Mouse (Mus musculus): Measurements from ENCODE around the gene Mast4. TPM values are rescaled to one million over a fixed set of nuclear protein-coding genes. Genes with fewer than 3 reads are reported as not detected.

Mast4 gene
- total and polyA plus RNA-seq, 3 experiments = 2.7 to 7.0 TPM; not detected in 1

GRCm38 (mm10) chr13:103079806-103080205 lies 254.5 kb downstream of the Mast4 start:
- Histone ChIP-seq H3K9me3 (replicated peaks; ENCODE audit: insufficient read depth, low read length) (no peaks in the 10 kb centered on the region), H3K36me3 (ENCODE audit: control insufficient read depth in 1 of 2, insufficient read depth in 2 of 2, low read length in 2 of 2) (no peaks in the 10 kb centered on the region), H3K4me1 (ENCODE audit: control insufficient read depth in 1 of 2, insufficient read depth in 2 of 2, low read length in 2 of 2) (no peaks in the 10 kb centered on the region; a peak in 1 of 4 replicates), H3K27me3 (ENCODE audit: control insufficient read depth in 1 of 2, insufficient read depth in 2 of 2, low read length in 2 of 2) (no peaks in the 10 kb centered on the region; a peak in 2 of 4 replicates), H3K9ac (ENCODE audit: control insufficient read depth, low read depth, low read length, poor library complexity, severe bottlenecking) (no peak overlapping the region), H3K4me3 (ENCODE audit: control insufficient read depth in 1 of 2, insufficient read depth in 1 of 2, low read depth in 2 of 2, low read length in 2 of 2) (no peak overlapping the region), H3K79me2 (ENCODE audit: control insufficient read depth, insufficient read depth, low read length, poor library complexity) (no peaks in the 10 kb centered on the region), H3K27ac (ENCODE audit: control insufficient read depth, low read depth, low read length) (no peak overlapping the region)
- TF ChIP-seq POLR2AphosphoS5 (IDR thresholded peaks at IDR 0.05; ENCODE audit: borderline replicate concordance, low read depth, low read length) (no peak), ZKSCAN1 (IDR thresholded peaks at IDR 0.05; ENCODE audit: low read depth, low read length) (no peak), MAX (IDR thresholded peaks at IDR 0.05; ENCODE audit: low read length) (no peak)
- no peak for DNase-seq (ENCODE audit: low read depth, low spot score)

GRCm38 (mm10) chr13:103078815-103079214 lies 255.5 kb downstream of the Mast4 start:
- H3K79me2 ChIP-seq (ENCODE audit: control insufficient read depth, insufficient read depth, low read length, poor library complexity) = no peaks in the 10 kb centered on the region
- no peak for DNase-seq (ENCODE audit: low read depth, low spot score)
- H3K36me3 ChIP-seq (ENCODE audit: control insufficient read depth in 1 of 2, insufficient read depth in 2 of 2, low read length in 2 of 2) = no peaks in the 10 kb centered on the region
- peaks cover 0 to 2% of the 10 kb centered on the region in 2 experiments; a peak in 2 of 4 replicates for H3K27me3 ChIP-seq (ENCODE audit: control insufficient read depth in 1 of 2, insufficient read depth in 2 of 2, low read length in 2 of 2)
- H3K27ac ChIP-seq (ENCODE audit: control insufficient read depth, low read depth, low read length) = no peak overlapping the region
- H3K9ac ChIP-seq (ENCODE audit: control insufficient read depth, low read depth, low read length, poor library complexity, severe bottlenecking) = no peak overlapping the region
- TF ChIP-seq USF2 (IDR thresholded peaks at IDR 0.05; ENCODE audit: borderline replicate concordance in 1 of 2, insufficient read depth in 1 of 2, low read depth in 1 of 2, low read length in 2 of 2) (no peak), MEF2A (IDR thresholded peaks at IDR 0.05; ENCODE audit: extremely low read depth, insufficient replicate concordance, low read depth, low read length, poor library complexity, severe bottlenecking) (no peak), RAD21 (IDR thresholded peaks at IDR 0.05; ENCODE audit: low read depth, low read length) (no peak), ZKSCAN1 (IDR thresholded peaks at IDR 0.05; ENCODE audit: low read depth, low read length) (no peak), TAL1 (IDR thresholded peaks at IDR 0.05; ENCODE audit: low read length) (no peak), ZMIZ1 (IDR thresholded peaks at IDR 0.05; ENCODE audit: low read depth, low read length) (no peak), ZNF384 (IDR thresholded peaks at IDR 0.05; ENCODE audit: low read depth, low read length) (no peak), ZC3H11A (IDR thresholded peaks at IDR 0.05; ENCODE audit: low read depth, low read length) (no peak), ELF1 (IDR thresholded peaks at IDR 0.05; ENCODE audit: low read depth, low read length) (no peak), KAT2A (conservative IDR thresholded peaks at IDR 0.05; ENCODE audit: low read depth, low read length) (no peak), TCF12 (IDR thresholded peaks at IDR 0.05; ENCODE audit: low read depth, low read length) (no peak), MAX (IDR thresholded peaks at IDR 0.05; ENCODE audit: low read length) (no peak), BHLHE40 (IDR thresholded peaks at IDR 0.05; ENCODE audit: borderline replicate concordance, low read depth, low read length) (no peak), POLR2A (IDR thresholded peaks at IDR 0.05; ENCODE audit: control insufficient read depth in 1 of 2, insufficient read depth in 1 of 2, low read depth in 1 of 2, low read length in 2 of 2, poor library complexity in 1 of 2) (no peak), MYC (IDR thresholded peaks at IDR 0.05; ENCODE audit: low read depth, low read length) (no peak)
- no peaks in the 10 kb centered on the region; a peak in 1 of 4 replicates for H3K4me1 ChIP-seq (ENCODE audit: control insufficient read depth in 1 of 2, insufficient read depth in 2 of 2, low read length in 2 of 2)
- H3K4me3 ChIP-seq (ENCODE audit: control insufficient read depth in 1 of 2, insufficient read depth in 1 of 2, low read depth in 2 of 2, low read length in 2 of 2) = no peak overlapping the region
- no peaks in the 10 kb centered on the region for H3K9me3 ChIP-seq (replicated peaks; ENCODE audit: insufficient read depth, low read length)

Data from MEL (cell line).